Mouse (Mus musculus) lung, postnatal 0 days (tissue): ENCODE data around the gene Npas3.

Experiments used
- CTCF ChIP-seq: IDR thresholded peaks from 2 replicates; pipeline ENCODE4 v1.5.1; 2016; ENCODE audit warnings: antibody characterized with exemption, mild to moderate bottlenecking
- EP300 ChIP-seq: IDR thresholded peaks from 2 replicates; pipeline ENCODE4 v1.6.1; 2016; ENCODE audit warnings: antibody characterized with exemption, mild to moderate bottlenecking, control low read depth

DNA sequence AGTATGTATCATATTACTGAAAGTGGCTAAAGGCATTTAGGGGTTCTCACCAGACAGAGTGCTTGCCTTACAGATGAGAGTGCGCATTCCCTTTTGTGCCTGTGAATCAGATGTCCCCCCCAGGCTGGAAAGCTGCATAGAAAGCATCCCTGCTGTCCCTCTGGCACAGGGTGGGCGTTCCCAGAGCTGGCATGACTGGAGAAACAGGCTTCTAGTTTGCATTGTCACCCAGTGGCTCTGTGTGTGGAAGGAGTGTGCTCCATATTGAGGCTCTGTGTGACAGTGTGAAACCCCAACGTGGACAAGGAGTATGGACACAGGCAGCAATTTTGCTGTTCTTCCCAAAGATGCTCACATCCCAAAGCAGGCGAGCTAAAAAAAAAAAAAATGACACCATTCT, 515.7 kb downstream of the Npas3 start:
- TF ChIP-seq CTCF (no peak), EP300 (no peak)
